Mouse (Mus musculus) urinary bladder, adult 2 months (tissue): ENCODE data around the gene Tjp1. TPM values are rescaled to one million over a fixed set of nuclear protein-coding genes. Genes with fewer than 3 reads are reported as not detected.

ENCODE experiments used
- DNase-seq: peaks from one replicate; pipeline ENCODE4 v3.0.0; 2022; ENCODE audit warnings: low spot score
- polyA plus RNA-seq: library from polyadenylated mRNA; depleted of rRNA; stranded (reverse); fragments of >200 nt; gene quantifications from 2 replicates; pipeline ENCODE4 v1.2.3, GENCODE M21; 2012

The Tjp1 gene
- polyA plus RNA-seq, 1 experiment, result 71.6 TPM

GRCm38 (mm10) chr7:65436921-65437320 is 90.7 kb downstream of the Tjp1 start:
- DNase-seq, result no peak

- no peak for DNase-seq
Observed at GRCm38 (mm10) chr7:65431018-65431695, 96.4 kb downstream of the Tjp1 start.

DNA sequence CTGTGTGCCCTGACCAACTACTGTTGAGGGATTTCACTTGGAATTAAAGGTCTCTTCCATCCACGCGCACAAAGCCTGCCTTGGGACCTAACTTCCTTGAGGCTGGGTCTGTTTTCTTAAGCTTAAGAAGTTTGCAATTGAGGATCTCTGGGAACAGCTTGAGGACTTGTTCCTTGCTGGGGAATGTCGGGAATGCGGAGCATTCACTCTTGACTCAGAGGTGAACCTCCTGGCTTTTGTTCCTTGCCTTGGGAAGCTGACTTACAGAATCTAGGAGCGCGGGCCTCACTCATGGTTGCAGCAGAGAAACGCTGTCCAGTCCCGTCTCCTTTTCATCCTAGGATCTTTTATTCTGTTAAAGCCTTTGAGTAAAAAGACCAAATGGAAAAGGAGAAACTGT is 97.2 kb downstream of the Tjp1 start:
- no peak for DNase-seq

DNA sequence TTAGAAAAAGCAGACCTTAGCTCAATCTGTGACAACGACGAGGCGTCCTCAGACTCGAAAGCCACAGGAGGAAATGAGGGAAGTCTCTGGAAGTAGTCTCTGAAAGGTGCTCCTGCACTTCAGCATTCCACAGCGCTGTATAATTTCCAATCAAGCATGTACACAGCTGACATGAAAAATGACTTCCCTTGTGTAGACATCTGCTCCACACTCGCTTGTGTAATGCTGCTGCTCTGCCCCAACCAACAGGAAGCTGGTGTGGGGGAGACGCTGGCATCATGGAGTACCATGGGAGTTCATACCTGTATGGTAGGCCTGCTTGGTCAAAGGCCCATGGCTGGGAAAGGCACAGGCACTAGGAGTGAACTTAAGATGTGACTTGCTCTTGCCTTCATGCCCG is 103.1 kb downstream of the Tjp1 start:
- no peak for DNase-seq

GRCm38 (mm10) chr7:65422456-65422855 is 105.1 kb downstream of the Tjp1 start:
- no peak for DNase-seq

GRCm38 (mm10) chr7:65421451-65421850 is 106.1 kb downstream of the Tjp1 start:
- no peak for DNase-seq

GRCm38 (mm10) chr7:65419926-65420325 is 107.7 kb downstream of the Tjp1 start:
- no peak for DNase-seq

- DNase-seq, result no peak
Observed at GRCm38 (mm10) chr7:65419012-65419411, 108.6 kb downstream of the Tjp1 start.

DNA sequence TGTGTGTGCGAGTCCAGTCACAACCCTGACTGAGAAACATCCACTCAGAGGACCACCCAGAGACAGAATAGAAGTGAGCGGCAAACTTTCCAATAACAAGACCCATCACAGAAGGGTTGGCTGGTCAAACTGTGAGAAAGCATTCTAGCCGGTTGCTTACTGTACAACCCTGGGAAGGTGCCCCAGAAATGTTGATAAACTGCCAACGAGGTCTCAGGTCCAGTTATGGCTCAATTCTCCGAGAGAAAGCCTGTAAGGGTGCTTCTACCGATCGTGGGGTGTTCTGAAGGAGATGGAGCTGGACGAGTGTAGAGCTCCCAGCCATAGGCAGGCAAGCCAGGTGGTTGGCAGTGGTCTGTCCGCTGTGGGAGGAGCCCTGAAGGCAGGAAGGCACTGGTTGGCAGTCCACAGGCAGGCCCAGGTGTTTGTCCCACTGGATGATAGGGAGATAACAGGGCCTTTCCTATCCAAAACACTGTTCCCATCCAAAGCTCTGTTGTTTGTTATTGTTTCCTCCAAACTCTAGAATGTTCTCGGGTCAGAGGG is 109.1 kb downstream of the Tjp1 start:
- DNase-seq, result no peak

DNA sequence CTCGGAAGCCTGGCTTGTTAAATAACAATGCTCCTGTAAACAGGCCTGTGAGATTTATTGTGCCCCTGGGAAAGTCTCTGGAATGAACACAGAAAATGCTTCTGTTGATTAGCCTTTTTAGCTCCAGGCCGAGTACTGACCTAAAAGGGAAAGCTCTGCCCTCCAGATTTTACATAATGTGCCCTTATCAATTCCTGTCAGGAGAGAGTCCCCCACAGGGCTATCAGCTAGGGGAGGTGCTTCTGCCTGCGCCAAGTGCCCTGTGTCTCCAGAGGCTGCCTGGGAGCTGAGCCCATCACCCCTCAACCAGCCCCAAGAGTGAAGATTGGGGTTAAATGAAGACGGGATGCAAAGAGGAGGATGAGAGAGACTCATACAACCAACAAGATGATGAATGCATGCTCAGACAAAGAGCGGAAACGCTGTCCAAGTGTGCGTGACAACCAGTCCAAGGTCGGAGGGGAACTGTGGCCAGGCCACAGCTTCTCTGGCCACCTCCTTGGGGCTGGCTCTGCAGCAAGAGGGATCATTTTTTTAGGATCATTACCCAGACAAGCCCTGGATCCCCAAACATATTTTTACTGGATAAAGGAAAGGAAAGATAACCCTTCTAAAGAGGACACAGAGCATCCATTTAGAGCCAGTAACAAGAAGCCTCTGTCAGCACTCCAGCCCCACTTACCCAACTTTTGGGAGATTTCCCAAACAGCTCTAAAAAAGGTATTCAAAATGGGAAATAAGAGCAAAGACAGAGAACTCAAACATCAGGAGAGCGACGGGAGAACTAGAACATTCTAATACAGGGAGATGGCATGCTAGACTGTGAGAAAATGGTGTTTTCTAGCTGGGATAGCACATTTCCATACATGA is 110.1 kb downstream of the Tjp1 start:
- DNase-seq, result no peak

DNA sequence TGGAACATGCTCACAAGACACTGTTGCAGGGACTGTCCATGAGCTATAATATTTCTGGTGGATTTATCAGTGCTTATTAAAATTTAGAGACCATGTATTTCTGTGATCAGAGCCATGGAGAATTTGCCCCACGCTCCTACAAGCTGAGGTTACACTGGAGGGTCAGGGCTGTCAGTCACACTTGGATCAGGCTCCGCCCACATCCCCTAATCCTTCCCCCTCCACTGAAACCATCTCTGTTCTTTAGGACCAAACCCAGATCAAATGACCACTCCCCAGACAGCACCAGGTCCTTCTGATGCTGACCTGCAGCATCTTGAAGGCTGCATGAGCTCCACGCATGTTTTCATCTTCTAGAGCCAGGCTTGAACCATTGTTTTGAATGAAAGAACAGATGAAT is 111.1 kb downstream of the Tjp1 start:
- no peak for DNase-seq

DNA sequence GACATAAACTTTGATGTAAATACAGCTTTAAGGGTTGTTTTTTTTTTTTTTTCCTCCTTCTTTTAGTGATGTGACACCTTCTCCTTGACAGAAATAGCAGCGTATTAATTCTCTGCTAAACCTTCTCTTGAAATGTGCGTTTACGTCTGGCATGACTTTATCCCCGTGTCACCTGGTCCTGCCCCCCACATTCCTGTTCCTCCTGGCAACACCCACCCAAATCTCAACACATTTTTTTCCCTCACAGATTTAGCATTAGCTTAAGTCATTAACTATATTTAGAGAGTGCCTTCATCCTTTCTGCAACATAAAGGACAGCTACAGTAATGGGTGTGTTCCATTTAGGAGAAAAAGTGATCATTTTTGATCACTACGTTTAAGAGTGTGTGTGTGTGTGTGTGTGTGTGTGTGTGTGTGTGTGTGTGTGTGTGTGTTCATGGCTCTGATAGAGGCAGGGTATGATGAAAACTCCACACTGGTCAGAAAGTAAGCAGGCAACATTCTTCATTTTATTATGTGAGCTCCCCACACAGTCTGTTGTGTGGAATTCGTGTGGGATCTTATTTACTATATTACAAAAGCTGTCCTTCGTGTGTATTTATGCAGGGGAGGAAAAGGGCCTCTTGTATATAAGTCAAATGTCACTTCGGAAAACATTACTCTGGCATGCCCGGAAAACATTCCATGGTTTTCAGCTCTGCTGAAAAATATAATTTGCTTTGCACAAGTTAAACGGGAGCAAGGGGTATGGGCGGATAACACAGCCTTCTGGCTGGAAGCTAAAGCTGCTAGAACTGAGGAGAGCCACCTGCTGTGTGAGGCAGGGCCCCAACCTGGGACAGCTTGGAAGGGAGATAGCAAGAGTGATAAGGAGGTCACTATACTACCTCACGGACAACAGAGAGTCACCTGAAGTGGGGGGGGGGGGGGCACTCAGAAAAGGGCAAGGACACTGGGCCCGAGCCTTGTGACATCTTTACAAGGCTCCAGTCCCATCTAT is 113.3 kb downstream of the Tjp1 start:
- DNase-seq, result no peak

- no peak for DNase-seq
Observed at GRCm38 (mm10) chr7:65410668-65411067, 116.9 kb downstream of the Tjp1 start.

GRCm38 (mm10) chr7:65406427-65406826 is 121.2 kb downstream of the Tjp1 start:
- no peak for DNase-seq

- no peak for DNase-seq
Observed at GRCm38 (mm10) chr7:65402516-65402915, 125.1 kb downstream of the Tjp1 start.

GRCm38 (mm10) chr7:65401622-65402021 is 126.0 kb downstream of the Tjp1 start:
- DNase-seq, result no peak

DNA sequence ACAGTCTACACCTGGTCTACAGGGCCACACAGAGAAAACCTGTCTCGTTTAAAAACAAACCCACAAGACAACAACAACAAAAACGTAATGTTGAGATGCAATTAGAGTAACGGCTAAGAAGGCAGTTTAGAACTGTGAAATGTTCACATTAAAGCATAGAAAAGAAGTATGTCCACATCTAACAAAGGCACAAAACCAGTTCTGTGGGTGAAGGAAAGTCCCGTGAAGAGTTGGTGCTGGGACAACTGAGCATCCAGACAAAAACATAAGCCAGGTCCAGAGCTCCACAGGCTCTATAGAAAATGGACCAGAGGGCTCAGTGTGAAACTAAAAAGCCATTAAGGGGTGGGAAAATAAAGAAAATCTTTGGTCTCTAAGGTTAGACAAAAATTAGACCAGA is 131.7 kb downstream of the Tjp1 start:
- no peak for DNase-seq

- DNase-seq, result no peak
Observed at GRCm38 (mm10) chr7:65395166-65395565, 132.4 kb downstream of the Tjp1 start.

GRCm38 (mm10) chr7:65394672-65395071 is 132.9 kb downstream of the Tjp1 start:
- no peak for DNase-seq

- no peak for DNase-seq
Observed at GRCm38 (mm10) chr7:65393704-65394452, 133.7 kb downstream of the Tjp1 start.

- DNase-seq, result no peak
Observed at GRCm38 (mm10) chr7:65392986-65393385, 134.6 kb downstream of the Tjp1 start.
